Mouse (Mus musculus) hematopoietic stem cell, adult 5-6 weeks (primary cell): ENCODE data around the gene Myh10. TPM values are rescaled to one million over a fixed set of nuclear protein-coding genes. Genes with fewer than 3 reads are reported as not detected.
"Not testable (repeated sequence)": the region's sequence is repeated elsewhere in the genome, so short reads cannot be mapped to it uniquely, and the experiment has no call there.

ENCODE experiments used
- ATAC-seq, 2 experiments: fragments of 125-278 bp in 1 of 2; replicated peaks in 1 of 2; 2 replicates each; pipeline ENCODE4 v1.8.0; 2016 to 2017; ENCODE audit warnings: inconsistent platforms in 2 of 2, mild to moderate bottlenecking in 2 of 2, moderate number of reproducible peaks in 2 of 2, low read depth in 1 of 2, moderate TSS enrichment in 1 of 2; ENCODE audit not compliant: low FRiP score in 2 of 2, poor library complexity in 2 of 2, severe bottlenecking in 2 of 2, insufficient read depth in 1 of 2, low TSS enrichment in 1 of 2
- total RNA-seq: library from RNA; stranded (forward); fragments of 172-1452, 232-1000 nt; gene quantifications from 2 replicates; pipeline ENCODE4 v1.2.3, GENCODE M21; 2017

The Myh10 gene
- total RNA-seq, 1 experiment from 2014 or later, result 7.9 TPM

DNA sequence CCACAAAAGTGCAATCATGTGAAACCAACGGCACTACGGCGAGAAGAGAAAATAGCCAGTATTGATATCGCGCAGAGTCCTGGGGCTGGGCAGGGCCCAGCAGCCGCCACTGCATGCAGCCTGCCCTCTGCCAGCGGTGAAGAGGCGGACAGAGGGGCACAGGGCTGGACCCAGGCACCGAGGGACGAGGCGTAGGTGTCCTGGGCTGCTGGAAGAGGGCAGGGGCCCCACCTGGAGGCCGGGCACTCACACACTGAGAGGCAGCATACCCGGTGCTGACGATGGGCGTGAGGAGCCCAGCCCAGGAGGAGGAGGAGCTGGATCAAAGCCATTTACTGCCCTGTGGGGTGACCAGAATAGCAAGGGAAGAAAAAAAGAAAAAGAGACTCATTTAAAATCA is 131.0 kb downstream of the Myh10 start:
- ATAC-seq, result no peak

DNA sequence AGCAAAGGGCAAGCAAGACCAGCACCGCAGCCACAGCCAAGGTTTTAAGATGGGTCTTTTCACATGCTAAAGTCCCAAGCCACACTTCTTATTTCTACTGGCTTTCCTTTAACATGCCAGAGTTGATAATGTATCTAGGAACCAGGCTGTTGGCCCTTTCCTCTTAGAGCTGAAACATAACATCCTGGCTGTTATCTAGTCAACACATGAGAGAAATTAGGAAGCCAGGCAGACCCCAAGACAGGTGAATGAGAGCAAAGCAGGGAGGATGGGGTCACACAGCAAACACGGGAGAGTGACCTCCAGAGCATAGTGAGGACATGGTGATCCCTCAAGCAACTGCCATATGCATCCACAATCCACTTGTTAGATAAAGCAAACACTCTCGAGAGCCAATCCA is 135.4 kb downstream of the Myh10 start:
- ATAC-seq, result no peak

DNA sequence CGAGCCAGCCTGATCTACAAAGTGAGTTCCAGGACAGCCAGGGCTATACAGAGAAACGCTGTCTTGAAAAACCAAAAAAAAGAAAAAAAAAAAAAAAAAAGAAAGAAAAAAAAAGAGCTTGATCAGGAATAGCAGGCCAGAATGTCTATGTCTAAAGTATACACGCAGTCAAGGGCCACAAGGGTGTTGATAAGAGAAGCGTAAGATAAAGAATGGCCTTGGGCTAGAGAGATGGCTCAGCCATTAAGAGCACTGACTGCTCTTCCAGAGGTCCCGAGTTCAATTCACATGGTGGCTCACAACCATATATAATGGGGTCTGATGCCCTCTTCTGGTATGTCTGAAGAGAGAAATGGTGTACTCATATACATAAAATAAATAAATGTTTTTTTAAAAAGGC is 140.2 kb downstream of the Myh10 start:
- ATAC-seq, result not testable (repeated sequence)

DNA sequence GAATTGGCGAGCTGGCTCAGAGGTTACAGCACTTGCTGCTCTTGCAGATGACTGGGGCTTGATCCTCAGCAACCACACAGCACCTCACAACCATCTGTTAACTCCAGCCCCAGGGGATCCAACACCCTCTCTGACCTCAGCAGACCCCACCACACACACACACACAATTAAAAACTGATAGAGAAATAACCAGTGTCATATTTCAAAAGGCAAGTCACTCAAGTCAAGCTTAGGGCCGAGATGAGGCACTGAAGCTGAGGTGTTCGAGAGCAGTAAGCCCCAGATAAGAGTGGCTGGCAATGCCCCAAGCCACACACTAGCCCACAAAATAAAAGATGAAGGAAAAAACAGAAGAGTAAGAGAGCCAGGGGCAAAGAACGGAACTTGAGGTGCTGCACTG is 141.4 kb downstream of the Myh10 start:
- peak; percentile 76 to 79 for ATAC-seq

DNA sequence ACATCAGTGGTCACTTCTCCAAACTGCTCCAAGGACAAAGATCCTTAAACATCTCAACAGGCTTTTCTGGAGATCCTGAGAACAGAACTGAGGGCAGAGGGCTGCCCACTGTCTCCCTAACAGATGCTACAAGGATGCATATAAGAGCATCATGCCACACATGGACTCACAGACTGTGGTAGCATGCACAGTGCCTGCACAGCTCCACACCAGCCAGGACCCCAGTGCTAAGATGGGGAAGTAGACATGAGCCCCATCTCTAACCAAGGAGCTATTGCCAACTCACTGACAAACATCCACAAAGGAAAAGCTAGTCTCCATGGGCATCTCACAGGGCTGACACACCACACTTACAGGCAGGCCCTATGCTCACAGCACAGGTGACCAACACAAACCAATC is 142.2 kb downstream of the Myh10 start:
- ATAC-seq, result peak in 1 of 2 experiments; percentile 49; a peak in 2 of 4 replicates

- no peak for ATAC-seq
Measured at GRCm38 (mm10) chr11:68835034-68835433, 143.7 kb downstream of the Myh10 start.

GRCm38 (mm10) chr11:68839606-68840005 is 148.2 kb downstream of the Myh10 start:
- ATAC-seq, result no peak

- ATAC-seq, result no peak
Measured at GRCm38 (mm10) chr11:68850862-68851261, 159.5 kb downstream of the Myh10 start.

DNA sequence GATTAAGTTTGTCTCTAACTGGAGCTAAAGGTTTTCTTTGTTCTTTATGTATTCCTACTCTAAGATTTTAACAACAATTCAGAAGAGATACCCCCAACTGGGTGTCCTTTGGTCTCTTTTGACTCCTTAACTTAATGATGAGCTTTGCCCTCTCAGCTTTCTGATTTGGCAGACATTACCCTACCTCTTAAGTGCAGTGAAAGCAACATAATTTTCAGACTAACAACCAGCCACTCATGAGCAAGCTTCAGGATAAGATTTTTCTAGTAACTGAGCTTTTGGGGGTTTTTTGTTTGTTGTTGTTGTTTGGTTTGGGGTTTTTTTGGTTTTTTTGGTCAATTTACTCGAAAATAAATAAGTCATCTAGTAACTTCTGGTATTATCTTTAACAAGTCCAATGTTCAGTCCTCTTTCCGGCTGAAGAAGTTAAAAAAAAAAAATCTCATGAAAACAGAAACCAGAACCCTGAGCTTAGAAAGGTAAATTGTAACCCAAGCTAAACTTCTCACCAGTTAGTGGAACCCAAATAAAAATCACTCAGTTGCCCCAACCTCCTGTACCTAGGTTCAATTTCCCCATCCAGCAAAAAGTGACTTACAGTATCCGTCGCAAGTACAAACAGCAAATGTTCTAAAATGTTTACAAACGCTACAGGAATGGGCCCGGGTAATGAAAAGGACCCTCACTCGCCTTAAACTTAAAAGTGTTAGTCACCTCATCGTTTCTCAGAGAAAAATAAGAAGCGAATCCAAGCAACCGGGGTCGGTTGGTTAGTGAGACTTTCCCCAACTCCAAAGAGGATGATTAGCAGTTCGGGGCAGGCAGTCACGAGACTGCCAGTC is 160.5 kb downstream of the Myh10 start:
- no peak for ATAC-seq

DNA sequence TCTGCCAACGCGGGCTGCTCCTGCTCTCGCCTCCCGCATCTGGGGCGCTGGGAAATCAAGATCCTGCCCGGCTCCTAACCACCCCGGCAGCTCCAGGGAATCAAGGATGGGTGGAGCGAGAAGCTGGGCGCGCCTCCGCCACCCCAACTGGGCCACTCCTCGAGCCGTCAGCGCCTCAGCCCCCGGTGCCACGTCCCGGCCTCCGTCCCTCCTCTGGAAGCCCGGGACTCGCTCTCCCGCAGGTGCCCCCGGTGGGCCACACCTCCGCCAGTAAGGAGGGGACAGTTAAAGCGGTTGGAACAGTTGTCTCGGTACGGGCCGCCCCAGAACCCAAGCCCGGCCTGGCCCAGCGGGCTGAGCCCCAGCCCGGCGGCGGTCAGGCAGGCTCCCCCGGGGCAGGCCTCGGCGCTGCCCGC is 161.1 kb downstream of the Myh10 start:
- ATAC-seq, result no peak

DNA sequence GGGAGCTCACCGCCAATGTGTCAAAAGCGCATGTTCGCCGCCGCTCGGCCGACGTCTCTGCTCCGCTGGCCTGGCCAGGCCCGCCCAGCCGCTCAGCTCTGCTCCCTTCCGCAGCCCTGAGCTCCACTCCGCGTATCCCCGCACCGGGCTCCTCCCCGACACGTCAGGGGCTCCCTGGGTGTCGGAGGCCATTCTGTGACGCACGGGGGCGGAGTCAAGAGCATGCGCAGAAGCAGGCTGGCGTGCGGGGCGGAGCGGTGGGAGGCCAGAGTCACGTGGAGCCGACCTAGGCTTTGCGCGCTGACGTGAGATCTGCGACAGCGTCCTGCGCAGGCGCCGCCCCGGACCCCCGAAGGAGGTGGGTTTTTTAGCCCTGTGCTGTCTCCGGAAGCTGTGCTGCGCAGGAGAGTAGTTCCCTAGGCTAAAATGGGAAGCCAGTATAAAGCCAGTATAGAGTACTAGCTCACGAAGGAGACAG is 161.6 kb downstream of the Myh10 start:
- ATAC-seq, result peak; percentile 90 to 92

- peak; percentile 66 to 70 for ATAC-seq
Measured at GRCm38 (mm10) chr11:68853611-68854401, 162.4 kb downstream of the Myh10 start.

GRCm38 (mm10) chr11:68854621-68855020 is 163.3 kb downstream of the Myh10 start:
- no peak for ATAC-seq

DNA sequence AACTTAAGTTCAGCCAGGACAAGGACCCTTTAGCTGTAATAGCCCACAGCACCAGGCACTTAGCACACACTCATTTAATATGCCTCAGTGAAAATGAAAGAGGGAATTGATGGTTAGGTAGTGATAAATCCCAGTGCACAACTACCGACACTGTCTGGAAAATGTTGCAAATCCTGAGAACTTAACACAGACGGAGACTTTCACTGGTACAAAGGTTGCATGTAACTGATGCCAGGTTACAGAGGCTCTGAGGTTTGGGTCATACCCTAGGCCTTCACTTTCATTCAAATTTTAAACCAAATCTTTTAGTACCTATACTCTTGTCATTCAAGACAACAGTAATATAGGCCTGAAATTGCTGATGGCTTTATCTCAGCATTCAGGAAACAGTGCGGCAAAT is 166.0 kb downstream of the Myh10 start:
- no peak for ATAC-seq

DNA sequence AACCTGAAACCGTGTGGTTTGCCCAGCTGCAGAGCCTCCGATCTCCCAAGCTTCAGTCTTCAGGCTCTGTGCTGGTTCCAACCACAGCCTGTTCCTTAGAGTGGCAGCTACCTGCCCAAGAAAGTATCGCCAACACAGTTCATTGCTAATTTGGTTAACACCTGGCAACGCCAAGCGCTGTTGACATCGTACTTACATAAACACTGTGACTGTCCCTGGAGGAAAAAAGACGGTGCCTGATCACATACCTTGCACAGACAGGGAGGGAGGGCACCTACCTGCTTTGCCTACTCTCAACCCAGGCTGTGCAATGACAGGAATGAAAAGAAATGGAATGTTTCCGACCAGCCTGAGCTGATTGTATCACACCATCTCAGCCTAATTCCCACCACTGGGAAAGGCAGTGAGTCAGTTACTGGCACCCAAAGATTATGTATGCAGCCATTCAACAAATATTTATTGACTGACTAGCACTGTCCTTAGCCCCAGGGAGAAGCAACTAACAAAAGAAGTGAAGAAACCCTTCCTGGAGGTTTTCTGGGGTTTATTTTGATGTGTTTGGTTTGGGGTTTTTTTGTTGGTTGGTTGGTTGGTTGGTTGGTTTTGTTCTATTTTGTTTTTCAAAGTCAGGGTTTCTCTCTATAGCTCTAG is 168.7 kb downstream of the Myh10 start:
- no peak for ATAC-seq

DNA sequence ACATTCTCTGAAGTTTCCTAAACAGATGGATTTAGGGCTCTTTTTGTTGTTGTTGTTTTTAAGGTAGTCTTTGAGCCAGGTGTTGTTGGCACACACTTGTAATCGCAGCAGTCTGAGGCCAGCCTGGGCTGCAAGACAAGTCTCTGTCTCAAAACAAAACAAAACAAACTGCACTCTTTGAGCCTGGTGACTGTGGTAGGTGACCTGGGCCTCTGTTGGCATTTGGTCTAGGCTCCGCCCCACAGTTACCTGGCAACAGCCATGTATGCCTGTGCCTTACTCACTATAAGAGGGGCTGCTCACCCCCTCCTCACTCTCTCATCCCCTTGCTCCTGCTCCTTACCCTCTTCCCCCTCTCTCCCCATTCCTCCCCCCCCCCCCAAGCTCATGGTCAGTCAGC is 170.9 kb downstream of the Myh10 start:
- ATAC-seq, result no peak

- peak; percentile 73 to 88 for ATAC-seq
Measured at GRCm38 (mm10) chr11:68863631-68864091, 172.3 kb downstream of the Myh10 start.
